8 mouse cellular contexts compared by ENCODE assay signal in genomic region chr16:94525955-94526343, GRCm38 (mm10). TPM values are rescaled to one million over a fixed set of nuclear protein-coding genes. Genes with fewer than 3 reads are reported as not detected.
DNase-seq lines count a peak whose midpoint lies in the region; ATAC-seq and TF ChIP-seq lines count a peak whose summit lies in the region.

No protein-coding gene starts in this region.

- peak; percentile 45 for ATAC-seq in heart, embryonic 13.5 days (ENCODE audit: extremely low read depth, insufficient number of reproducible peaks, low FRiP score, low TSS enrichment)
- ATAC-seq in megakaryocyte progenitor cell, adult 5-6 weeks (replicated peaks; ENCODE audit: poor library complexity): peak; percentile 19

- peaks cover 52% of the 10 kb centered on the region for H3K4me1 ChIP-seq in heart, embryonic 13.5 days
- H3K4me1 ChIP-seq in ES-E14 (ENCODE audit: control insufficient read depth in 2 of 2, insufficient read depth in 2 of 2, low read length in 2 of 2, poor library complexity in 1 of 2): peaks cover under 1 to 4% of the 10 kb centered on the region in 2 experiments; a peak in 3 of 4 replicates

- H3K9ac ChIP-seq in heart, embryonic 13.5 days: peak overlapping the region; percentile 91
- H3K9ac ChIP-seq in ES-E14 (ENCODE audit: insufficient read depth, low read depth, low read length, poor library complexity, severe bottlenecking): peak overlapping the region; percentile 92

- no peaks in the 10 kb centered on the region for H3K9me3 ChIP-seq in heart, embryonic 13.5 days
- H3K9me3 ChIP-seq in ES-E14 (ENCODE audit: control insufficient read depth, insufficient read depth, low read depth, low read length): no peaks in the 10 kb centered on the region

- H3K4me3 ChIP-seq in heart, embryonic 13.5 days: peak overlapping the region; percentile 93
- H3K4me3 ChIP-seq in ES-E14 (ENCODE audit: insufficient read depth in 1 of 2, low read depth in 1 of 2, low read length in 2 of 2, poor library complexity in 1 of 2, severe bottlenecking in 1 of 2): peak overlapping the region; percentile 91 to 93

- peak overlapping the region; percentile 85 for H3K4me2 ChIP-seq in heart, embryonic 13.5 days

- WGBS in heart, embryonic 13.5 days: under 1% methylated on average over 24 of the region's 24 CpGs

- intact Hi-C loops in heart, postnatal 25 days (cut with DNase I): loop anchor here (5.0 kb wide), 2 partner anchors 54 to 91 kb away; no protein-coding TSS in a partner anchor

- H3K36me3 ChIP-seq in heart, embryonic 13.5 days: 0 out of 2 replicates have a peak, but pooled peaks cover under 1% of the 10 kb centered on the region
- no peaks in the 10 kb centered on the region for H3K36me3 ChIP-seq in ES-E14 (ENCODE audit: control insufficient read depth, insufficient read depth, low read length, poor library complexity, severe bottlenecking)

- in situ Hi-C loops in ES-E14 (cut with MboI; ENCODE audit: low sequenced_read_pairs in 2 of 2, unreplicated experiment in 2 of 2): no loop called here

- peak overlapping the region; percentile 97 for H3K27ac ChIP-seq in heart, embryonic 13.5 days (replicated peaks)
- peak overlapping the region; percentile 93 for H3K27ac ChIP-seq in ES-E14 (ENCODE audit: insufficient read depth, low read depth, low read length, poor library complexity, severe bottlenecking)

- no peaks in the 10 kb centered on the region for H3K27me3 ChIP-seq in heart, embryonic 13.5 days (replicated peaks)

- no peak for DNase-seq in heart, postnatal 25 days (ENCODE audit: low spot score)
- DNase-seq in ES-E14 (ENCODE audit: low read depth, low spot score): no peak
- peak; percentile 20 for DNase-seq in forelimb bud, embryonic 11.5 days (ENCODE audit: low read depth, low spot score)
- no peak for DNase-seq in thymus, postnatal 25 days
- no peak for DNase-seq in layer of hippocampus, postnatal 10 days (ENCODE audit: low spot score in 2 of 2)
- DNase-seq in gastrocnemius, adult 8-10 months (ENCODE audit: low spot score in 2 of 2): no peak

TF ChIP-seq in ES-E14, 5 proteins besides CTCF, POLR2A, EP300 and RAD21:
- no peak for TF ChIP-seq ZNF384 (IDR thresholded peaks at IDR 0.05; ENCODE audit: low read depth, low read length)
- TF ChIP-seq MAFK (IDR thresholded peaks at IDR 0.05; ENCODE audit: insufficient read depth, low read depth, low read length): no peak
- TF ChIP-seq CHD2 (IDR thresholded peaks at IDR 0.05; ENCODE audit: low read depth, low read length): no peak
- TF ChIP-seq HCFC1 (IDR thresholded peaks at IDR 0.05; ENCODE audit: borderline replicate concordance, insufficient read depth, low read length): no peak
- no peak for TF ChIP-seq ZC3H11A (IDR thresholded peaks at IDR 0.05; ENCODE audit: borderline replicate concordance, low read depth, low read length)

RNA-seq across cellular contexts. Expression of gene Vps26c, which starts 0.7 kb away (rescaled TPM):
- 43.6 and 46.7 TPM in 2 replicates for polyA plus RNA-seq in heart, embryonic 13.5 days (2015; fragmentation: Nextera tagmentation; extraction: Ambion mirVana)
- 10 to 100 TPM; 23.0 to 24.2 TPM for total RNA-seq in heart, postnatal 25 days (2021)
- 25.3 and 28.7 TPM in 2 replicates for total RNA-seq in ES-E14 (2012; rRNA removed)
- total RNA-seq in megakaryocyte progenitor cell, adult 5-6 weeks (2015): 21.8 and 26.4 TPM in 2 replicates
- 29.5 and 32.9 TPM in 2 replicates for total RNA-seq in megakaryocyte progenitor cell, adult 5-6 weeks (2017)
- 10 to 100 TPM; 32.1 to 42.0 TPM for total RNA-seq in layer of hippocampus, postnatal 10 days (2021)
- 10 to 100 TPM in 3 of 4 experiments, 1 to 10 TPM in 1; 8.6 to 12.1 (median 10.2) TPM for total RNA-seq in gastrocnemius, adult 8-10 months (2022)

RNA-seq across cellular contexts. Expression of gene Dyrk1a, which starts 43.9 kb away (rescaled TPM):
- polyA plus RNA-seq in heart, embryonic 13.5 days (2015; fragmentation: Nextera tagmentation; extraction: Ambion mirVana): 6.7 and 7.2 TPM in 2 replicates
- 10 to 100 TPM; 71.4 to 71.9 TPM for total RNA-seq in heart, postnatal 25 days (2021)
- 33.2 and 36.3 TPM in 2 replicates for total RNA-seq in ES-E14 (2012; rRNA removed)
- total RNA-seq in megakaryocyte progenitor cell, adult 5-6 weeks (2015): 60.8 and 65.6 TPM in 2 replicates
- 49.4 and 58.3 TPM in 2 replicates for total RNA-seq in megakaryocyte progenitor cell, adult 5-6 weeks (2017)
- total RNA-seq in layer of hippocampus, postnatal 10 days (2021): 10 to 100 TPM; 84.0 to 88.8 TPM
- 100 to 1,000 TPM in 3 of 4 experiments, 10 to 100 TPM in 1; 95.4 to 131 (median 109) TPM for total RNA-seq in gastrocnemius, adult 8-10 months (2022)
